Mouse (Mus musculus): ENCODE measurements around the gene Sema3g.

The Sema3g gene

DNA sequence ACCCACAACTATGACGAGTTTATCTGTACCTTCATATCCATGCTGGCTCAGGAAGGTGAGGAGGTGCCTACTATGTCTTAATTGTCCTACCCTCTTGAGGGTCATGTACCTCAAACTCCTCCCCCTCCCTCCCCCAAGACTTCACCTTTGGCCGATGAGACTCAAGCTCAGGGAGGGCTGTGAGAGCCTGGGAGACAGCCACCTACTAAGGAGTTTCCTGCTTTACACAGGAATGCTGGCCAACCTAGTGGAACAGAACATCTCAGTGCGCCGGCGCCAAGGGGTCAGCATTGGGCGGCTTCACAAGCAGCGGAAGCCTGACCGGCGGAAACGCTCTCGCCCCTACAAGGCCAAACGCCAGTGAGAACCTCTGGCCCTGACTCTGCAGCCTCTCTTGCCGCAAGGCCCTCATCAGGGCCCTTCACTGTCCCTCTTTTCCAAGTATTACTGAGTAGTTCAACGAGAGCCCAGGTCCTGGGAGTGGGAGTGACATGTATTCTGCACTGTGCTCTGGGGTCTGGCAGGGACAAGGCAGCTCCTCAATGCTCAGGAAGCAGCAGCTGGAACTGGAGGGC is 40.9 kb downstream of the Sema3g start:
- in situ Hi-C loops (cut with MboI; ENCODE audit: unreplicated experiment in 2 of 2): no loop called here

DNA sequence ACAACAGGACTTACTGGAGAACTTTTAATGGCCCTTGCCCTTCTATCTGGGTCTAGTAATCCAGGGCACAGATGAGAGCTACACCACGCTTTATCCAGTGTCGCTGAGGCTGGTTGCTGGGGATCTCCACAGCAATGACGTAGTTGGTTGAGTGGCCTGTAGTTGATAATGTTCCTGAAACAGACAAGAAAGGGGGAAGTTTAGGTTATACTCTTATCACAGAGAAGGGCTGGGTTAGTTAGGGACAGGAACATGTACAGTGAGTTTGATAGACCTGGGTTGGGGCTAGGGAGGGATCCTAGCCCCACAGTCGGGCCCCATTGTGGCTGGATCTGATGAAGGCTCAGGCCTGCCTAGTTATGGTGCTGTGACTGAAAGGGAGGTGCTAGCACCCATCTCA is 42.7 kb downstream of the Sema3g start:
- in situ Hi-C loops (cut with MboI; ENCODE audit: unreplicated experiment in 2 of 2): no loop called here

DNA sequence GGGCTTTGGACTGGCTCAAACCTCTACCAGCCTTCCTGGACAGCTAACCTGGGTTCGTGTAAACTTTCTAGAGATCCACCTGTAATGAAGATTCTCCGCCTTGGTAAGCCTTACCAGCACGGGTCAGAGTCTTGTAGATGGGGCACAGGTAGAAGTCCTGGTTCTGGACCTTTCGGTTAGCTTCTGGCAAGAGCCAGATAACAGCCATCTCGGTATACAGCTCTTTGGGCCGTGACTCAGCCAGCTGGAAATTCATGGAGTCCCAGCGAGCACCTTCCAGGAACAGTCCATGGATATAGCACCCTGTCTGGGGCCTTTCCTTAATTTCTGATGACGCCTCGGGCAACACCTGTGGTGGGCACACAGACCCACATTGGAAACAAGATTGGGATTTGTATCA is 43.3 kb downstream of the Sema3g start:
- in situ Hi-C loops (cut with MboI; ENCODE audit: unreplicated experiment in 2 of 2): no loop called here

DNA sequence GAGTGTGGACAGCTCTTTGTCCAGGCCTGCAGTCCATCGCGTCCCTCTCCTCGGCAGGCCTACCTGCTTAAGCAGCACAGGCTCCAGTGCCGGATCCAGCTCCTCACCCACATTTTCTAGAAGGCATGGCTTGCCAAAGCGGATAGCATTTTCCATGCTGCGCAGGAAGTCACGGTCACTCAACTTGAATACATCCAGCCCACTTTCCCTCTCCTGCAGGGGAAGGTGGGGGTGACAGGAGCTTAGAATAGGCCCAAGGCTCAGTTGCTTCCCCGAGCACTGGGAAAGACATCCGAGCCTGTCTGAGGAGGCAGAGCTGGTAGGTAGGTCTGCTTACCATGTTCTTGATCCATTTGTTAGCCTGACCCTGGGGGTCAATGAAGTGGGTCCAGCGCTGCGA is 50.0 kb downstream of the Sema3g start:
- in situ Hi-C loops (cut with MboI; ENCODE audit: unreplicated experiment in 2 of 2): no loop called here

DNA sequence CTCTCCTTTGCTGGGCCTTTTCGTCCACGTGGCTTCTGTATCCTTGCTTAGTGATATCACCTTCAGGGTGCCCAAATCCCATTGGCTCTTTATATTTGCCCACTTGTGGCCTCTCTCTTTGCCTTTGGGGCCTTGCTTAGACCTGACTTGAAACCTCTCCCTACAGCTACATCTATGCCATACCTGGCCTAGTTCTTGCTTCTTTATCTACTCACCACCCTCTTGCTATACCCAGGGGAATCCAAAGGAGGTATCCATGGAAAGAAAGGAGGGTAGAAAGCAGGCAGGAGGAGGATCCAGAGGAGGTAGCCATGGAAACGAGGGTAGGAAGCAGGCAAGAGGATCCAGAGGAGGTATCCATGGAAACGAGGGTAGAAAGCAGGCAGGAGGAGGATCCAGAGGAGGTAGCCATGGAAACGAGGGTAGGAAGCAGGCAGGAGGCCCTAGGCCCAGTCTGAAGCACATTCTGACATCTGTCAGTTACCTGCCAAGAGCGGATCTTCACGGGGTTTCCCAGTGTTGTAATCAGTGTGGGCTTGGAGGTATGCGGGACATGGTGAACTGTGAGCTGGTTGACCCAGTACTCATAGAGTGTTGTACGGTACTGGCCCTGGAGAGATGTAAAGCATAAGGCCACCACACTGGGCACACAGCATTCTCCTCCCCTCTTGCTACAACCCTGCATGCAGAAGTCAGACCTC is 50.8 kb downstream of the Sema3g start:
- in situ Hi-C loops (cut with MboI; ENCODE audit: unreplicated experiment in 2 of 2): no loop called here

DNA sequence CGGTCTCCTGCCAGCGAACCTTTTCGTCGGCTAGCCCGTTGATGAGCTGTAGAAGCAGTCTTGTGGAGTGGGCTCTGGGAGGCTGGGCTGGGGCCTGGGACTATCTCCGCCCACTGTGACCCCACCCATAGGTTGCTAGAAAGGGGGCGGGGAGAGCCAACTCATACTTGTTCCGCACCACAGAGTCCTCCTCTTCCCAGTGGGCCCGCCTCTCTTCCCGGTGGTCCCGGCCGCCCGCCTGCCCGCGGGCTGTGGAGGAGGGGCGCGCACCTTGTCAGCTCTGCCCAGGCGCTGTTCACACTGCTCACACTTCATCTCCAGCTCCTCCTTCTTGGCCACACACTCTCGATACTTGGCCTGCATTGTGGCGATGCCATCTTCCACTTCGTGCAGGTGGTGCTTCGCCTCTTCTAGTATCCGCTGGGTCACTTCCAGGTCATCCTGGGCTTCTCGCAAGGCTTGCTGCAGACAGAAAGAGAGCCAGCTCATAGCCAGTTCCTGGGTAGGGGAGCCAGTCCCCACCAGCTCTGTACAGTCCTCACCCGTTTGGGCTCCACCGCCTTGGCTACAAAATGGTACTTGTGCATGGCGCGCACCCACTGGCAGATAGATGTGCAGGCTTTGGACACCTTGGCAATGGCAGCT is 51.9 kb downstream of the Sema3g start:
- in situ Hi-C loops (cut with MboI; ENCODE audit: unreplicated experiment in 2 of 2): loop anchor here (5.0 to 10.0 kb wide), 2 partner anchors 58 to 185 kb away; no protein-coding TSS in a partner anchor

DNA sequence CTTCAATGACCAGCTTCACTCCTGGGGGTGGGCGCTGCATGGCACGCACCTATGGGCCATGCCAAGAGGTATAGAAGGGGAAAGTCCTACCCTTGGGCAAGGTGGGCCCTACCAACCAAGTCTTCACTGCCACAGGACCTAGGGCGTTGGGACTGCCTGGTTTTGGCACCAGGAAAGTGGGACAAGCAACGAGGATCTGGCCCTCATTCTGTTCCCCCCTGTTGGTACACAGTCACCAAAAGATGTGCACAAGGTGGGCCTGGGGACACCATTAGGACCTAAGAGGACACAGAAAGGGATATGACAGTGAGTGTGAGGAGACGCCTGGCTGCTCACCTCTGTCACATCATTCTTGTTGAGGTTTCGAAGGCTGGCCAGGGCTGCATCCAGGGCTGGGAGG is 53.5 kb downstream of the Sema3g start:
- in situ Hi-C loops (cut with MboI; ENCODE audit: unreplicated experiment in 2 of 2): loop anchor here (5.0 to 10.0 kb wide), 2 partner anchors 56 to 184 kb away; no protein-coding TSS in a partner anchor

DNA sequence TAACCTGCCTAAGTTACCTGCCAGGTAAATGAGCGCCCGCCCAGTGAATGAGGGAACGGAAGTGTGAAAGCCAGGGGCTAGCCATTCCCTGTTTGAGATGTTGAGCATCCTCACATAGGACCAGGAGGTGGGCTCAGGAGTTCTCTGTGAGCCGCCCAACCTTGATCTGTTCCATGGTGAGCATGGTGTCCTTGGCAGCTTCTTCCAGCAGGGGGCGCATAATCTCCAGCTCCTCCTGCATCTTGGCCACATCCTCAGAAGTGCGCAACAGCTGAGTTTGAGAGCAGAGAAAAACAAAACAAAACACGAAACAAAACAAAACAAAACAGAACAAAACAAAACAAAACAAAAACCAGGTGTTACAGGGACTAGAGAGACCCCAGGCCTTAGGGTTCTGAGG is 54.5 kb downstream of the Sema3g start:
- in situ Hi-C loops (cut with MboI; ENCODE audit: unreplicated experiment in 2 of 2): loop anchor here (5.0 to 10.0 kb wide), 2 partner anchors 55 to 183 kb away; no protein-coding TSS in a partner anchor

Data from v-Abl transformed pro-B cells (cell line).